Mouse (Mus musculus) spleen, postnatal 4 days (tissue): ENCODE measurements around the gene Mmaa.

ENCODE experiments used
- DNase-seq, 2 experiments: peaks; one replicate each; pipeline ENCODE4 v3.0.0; 2022; ENCODE audit warnings: low spot score in 2 of 2

The Mmaa gene

GRCm38 (mm10) chr8:79222106-79222751 lies 72.5 kb downstream of the Mmaa start:
- DNase-seq = no peak
